Mouse (Mus musculus): ENCODE measurements around the gene Nop14.

DNA sequence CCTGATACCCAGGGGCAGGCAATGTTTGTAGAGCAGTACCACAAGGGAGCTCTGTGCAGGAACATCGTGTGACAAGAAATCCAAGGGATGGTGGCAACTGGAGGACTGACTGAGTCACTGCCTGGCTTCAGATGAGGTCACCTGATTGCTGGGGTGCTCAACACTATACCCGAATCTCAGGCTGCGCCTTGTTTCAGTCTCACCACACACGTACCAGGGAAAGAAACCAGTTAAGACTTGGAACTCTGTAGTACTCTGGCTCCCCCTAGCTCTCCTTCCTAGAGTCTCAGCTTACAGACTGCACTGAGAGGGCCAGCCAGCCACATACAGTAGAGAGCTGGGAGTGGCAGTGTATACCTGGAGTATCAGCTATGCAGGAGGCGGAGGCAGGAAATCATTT lies 17.0 kb downstream of the Nop14 start:
- TF ChIP-seq CTCF (IDR thresholded peaks at IDR 0.05; ENCODE audit: borderline replicate concordance, extremely low read depth, insufficient read depth, insufficient read length) (peak; percentile 62; the same call in 1 of the 2 replicates), POLR2A (IDR thresholded peaks at IDR 0.05; ENCODE audit: borderline replicate concordance, extremely low read depth, insufficient read depth, insufficient read length, poor library complexity, severe bottlenecking) (no peak)
